Mouse (Mus musculus) layer of hippocampus, adult 11-12 months (tissue): ENCODE results near the gene Zbtb44.

ENCODE experiments used
- DNase-seq: peaks from one replicate; pipeline ENCODE4 v3.0.0; 2022; ENCODE audit warnings: low spot score

Gene Zbtb44

DNA sequence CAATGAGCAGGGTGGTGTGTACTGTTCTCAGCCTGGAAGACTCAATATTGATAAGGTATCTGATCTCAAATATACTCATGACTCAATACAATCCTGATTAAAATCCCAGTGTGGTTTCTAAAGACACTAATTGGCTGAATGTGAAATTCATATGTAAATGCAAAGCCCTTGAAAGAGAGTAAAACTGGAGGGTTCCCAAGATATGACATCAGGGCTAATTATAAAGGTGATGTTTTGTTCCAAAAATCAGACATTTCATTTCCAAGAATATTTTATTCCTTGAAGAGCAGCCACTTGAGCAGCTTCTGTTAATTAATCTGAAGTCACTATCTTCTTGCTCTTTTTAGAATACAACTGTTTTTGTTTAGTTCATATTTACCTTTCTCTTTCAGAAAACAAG, 85.1 kb downstream of the Zbtb44 start:
- DNase-seq: no peak

DNA sequence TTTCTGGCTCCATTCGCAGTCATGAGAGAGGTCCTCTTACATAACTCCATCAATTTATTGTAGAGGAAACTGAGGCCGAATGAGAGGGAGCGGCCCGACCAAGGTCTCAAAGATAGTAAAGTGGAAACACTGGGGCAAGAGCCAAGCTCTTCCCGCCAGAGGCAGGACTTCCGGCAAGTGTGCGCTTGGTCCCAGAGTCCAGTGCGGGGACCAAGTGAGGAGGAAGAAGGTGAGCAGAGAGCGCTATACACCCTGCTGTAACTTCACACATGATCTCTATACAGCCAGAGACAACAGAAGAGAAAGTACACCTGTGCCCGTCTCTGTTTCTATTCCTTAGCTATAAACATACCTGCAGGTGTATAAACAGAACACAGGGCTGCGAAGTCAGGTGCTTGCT, 86.6 kb downstream of the Zbtb44 start:
- DNase-seq: no peak

GRCm38 (mm10) chr9:31117488-31117887, 87.0 kb downstream of the Zbtb44 start:
- no peak for DNase-seq

DNA sequence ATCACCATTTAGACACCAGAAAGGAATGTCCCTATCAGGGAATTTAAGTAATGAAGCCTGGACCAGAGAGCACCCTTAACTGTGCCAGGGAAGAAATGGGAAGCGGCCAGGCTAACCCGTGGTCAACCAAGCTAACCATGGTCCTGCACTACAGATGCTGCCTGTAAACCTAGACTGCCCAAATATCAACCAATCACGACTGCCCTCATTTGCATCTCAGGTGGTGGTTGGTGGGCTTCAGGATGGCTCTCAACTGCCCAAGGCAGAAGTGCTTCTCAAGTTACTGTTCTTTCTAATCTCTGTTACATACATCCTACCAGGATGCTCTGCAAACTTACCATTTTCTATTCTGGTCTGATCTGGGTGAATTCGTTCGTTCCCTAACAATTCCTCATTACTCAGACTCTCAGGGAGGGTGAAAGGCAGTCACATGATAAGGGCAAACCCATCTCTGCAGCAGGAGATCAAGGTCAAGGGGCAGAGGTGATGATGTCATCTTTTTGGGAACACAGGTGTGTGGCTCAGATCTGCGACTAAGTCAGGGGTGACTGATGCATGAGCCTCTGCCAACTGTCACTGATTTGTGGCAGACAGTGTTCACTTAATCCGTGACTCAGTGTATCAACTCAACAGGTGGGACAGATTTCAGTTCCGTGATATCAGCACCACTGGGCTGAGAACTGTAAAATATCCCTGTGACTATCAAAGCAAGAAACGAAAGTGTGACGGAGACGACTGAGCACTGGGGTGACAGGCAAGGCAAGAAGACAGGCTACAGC, 88.3 kb downstream of the Zbtb44 start:
- no peak for DNase-seq

DNA sequence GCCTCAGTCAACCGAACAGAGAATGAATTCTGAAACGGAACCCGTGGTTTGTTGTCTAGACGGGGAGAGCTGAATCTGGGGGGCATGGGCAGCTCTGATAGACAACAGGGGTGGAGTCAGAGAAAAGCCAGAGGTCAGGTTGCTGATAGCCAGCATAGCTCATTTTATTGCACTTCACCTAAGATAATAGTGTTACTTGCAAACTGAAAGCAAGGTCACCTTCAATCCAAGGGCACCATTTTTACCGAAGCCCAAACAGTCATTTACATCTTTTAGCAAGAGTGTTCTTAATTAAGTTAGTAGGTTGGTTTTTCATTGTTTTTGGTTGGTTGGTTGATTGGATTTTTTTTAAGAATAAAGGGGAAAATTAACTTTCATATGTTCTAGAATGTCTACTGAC, 89.0 kb downstream of the Zbtb44 start:
- DNase-seq: no peak

- no peak for DNase-seq
Measured at GRCm38 (mm10) chr9:31119882-31120532, 89.6 kb downstream of the Zbtb44 start.

- DNase-seq: no peak
Measured at GRCm38 (mm10) chr9:31120533-31120915, 90.1 kb downstream of the Zbtb44 start.

DNA sequence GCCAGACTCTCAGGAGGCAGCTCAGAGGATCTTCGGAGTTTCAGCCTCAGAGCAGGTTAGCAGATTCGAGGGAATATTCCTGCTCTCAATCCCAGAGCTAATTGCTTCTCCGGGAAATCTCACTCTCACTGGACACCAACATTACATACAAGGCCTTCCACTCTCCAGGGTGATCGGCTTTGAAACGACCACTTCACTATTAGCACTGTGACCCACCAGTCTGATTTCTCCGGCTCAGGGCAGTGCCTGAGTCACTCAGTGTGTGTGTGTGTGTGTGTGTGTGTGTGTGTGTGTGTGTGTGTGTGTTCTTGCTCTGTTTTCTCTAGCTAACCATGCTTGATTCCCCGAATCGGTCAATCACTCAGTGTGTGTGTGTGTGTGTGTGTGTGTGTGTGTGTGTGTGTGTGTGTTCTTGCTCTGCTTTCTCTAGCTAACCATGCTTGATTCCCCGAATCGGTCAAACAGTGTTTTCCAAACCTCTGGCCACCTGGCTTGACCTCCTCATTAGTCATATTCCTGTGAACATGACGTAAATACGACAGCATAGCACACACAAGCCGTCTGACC, 92.1 kb downstream of the Zbtb44 start:
- no peak for DNase-seq
